Mouse (Mus musculus) bone marrow macrophage, adult 2 months (primary cell): ENCODE measurements around the gene Gm20219.

Experiments
- CTCF ChIP-seq: IDR thresholded peaks from 2 replicates; pipeline ENCODE4 v1.5.1; 2012; ENCODE audit warnings: low read depth, mild to moderate bottlenecking, low read length, moderate library complexity
- POLR2A ChIP-seq: IDR thresholded peaks from 2 replicates; pipeline ENCODE4 v1.6.1; 2012; ENCODE audit warnings: mild to moderate bottlenecking, low read depth, low read length, borderline replicate concordance

GRCm38 (mm10) chr17:56566918-56567317 lies 12.7 kb upstream of the Gm20219 start:
- TF ChIP-seq POLR2A, result no peak
- TF ChIP-seq CTCF, result no peak
